Mouse (Mus musculus): ENCODE measurements around the gene Nfia.

The Nfia gene

DNA sequence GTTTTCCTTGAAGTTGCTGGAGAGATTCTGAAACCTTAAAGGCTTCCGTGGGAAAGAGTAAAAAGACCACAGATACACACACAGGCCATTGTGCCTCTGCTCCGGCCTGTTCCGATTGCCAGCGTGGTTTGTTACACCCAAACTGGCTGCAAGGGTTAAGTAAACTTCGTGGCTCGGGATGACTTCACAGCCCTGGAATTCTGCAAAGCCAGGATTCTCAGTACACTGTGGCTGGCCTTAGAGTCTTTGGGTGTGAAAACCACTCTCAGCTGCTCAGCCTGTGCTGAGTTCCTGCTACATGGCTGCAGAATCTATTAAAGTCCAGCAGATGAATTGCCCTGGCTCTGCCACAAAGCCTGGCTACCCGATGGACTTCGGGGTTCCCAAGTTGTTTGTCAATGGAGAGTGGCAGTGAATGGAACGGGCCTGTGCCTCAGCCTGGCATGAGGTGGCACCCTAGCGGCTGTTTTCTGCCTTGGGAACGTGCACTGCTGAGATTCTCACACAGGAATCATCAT is 231.6 kb downstream of the Nfia start:
- DNase-seq (ENCODE audit: low spot score in 2 of 2), result peak; percentile 33 to 66

DNA sequence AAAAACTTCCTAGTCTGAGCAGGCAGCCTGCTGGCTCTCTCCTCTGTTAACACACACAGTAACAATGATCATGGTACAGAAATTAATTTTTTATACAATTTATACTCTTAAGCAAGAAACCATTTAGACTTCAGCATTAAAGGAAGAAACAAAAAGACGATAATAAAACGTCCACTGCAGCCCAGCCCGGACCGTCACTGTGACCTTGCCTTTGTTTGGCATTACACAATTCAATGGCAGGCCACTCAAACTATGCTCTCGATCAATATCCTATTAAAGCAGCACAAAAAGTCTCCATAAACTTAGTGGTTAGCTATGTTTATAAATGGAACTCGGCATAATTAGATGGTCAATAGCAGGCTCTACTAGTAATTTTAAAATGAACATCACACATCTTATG is 232.5 kb downstream of the Nfia start:
- no peak for DNase-seq (ENCODE audit: low spot score in 2 of 2)

DNA sequence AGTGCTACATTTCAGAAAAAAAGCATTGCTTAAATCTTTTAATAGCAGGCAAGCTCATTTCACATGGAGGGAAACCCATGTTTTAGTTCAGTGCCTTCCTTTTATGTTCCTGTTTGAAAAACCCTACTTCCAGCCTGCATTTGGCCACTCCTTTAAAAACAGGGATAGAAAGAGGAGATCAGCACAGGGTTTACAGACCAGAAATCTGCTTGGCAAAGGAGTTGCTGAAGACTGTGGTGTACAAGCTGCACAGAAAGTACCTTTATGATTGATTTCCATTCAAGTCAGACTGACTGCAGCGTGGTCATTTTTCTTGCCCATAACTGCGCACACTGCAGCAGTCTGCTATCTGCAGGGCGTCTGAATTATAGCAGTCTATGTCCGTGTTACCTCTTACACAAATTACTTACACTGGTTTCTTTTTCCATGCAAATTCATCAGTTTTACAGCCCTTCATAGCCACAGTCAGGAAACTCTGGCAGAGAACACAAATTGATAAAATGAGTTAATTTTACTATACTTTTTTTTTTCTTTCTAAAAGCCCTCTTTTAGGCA is 236.4 kb downstream of the Nfia start:
- DNase-seq (ENCODE audit: low spot score in 2 of 2), result no peak

DNA sequence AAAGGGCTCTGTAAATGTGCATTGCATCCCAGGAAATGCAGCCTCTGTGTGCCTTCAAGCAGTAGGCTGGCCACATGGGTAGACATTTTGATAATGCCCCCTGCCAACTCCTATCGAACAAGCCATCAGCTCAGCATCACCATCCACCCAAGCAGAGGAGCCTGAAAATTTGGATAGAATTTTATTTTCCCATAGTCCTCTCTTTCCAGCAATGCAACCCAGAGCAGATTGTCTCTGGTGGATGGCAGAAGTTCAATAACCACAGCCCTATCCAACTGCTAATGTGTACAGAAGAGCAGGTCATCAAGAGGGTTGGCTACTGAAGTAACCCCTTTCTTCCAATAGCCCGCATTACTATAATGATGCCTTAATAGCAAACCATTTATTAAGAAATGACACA is 237.4 kb downstream of the Nfia start:
- no peak for DNase-seq (ENCODE audit: low spot score in 2 of 2)

DNA sequence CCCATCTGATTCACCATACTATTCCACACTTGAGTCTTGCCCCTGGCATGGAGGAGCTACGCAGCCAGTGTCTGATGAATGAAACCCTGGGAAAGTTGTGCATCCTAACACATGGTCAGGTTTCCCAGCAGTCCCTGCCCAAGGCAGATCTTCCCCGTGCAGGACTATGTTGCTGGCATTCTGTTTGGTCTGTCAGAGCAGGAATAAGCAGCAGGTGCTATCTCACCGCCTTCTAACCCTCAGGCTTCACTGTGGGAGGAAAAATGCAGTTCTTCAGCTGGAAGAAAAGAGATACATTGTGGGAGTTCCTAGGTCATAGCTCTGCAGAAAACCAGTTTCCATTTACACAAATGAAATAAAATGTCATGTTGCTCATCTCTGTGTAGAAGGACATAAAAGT is 247.3 kb downstream of the Nfia start:
- DNase-seq (ENCODE audit: low spot score in 2 of 2), result no peak

DNA sequence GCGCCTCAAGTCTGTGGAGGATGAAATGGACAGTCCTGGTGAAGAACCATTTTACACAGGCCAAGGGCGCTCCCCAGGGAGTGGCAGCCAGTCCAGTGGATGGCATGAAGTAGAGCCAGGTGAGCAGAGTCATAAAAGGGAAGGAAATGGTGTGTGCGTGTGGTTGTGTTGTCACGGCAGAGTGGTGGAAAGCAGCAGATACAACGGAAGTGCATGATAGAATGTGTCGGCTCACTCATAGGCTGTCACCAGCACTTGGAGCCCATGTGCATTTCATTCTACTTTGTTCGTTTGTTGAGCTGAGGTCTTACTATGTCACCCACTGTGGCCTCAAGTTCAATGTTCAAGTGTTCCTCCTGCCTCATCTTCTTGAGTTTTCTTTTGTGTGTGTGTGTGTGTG is 248.3 kb downstream of the Nfia start:
- no peak for DNase-seq (ENCODE audit: low spot score in 2 of 2)

DNA sequence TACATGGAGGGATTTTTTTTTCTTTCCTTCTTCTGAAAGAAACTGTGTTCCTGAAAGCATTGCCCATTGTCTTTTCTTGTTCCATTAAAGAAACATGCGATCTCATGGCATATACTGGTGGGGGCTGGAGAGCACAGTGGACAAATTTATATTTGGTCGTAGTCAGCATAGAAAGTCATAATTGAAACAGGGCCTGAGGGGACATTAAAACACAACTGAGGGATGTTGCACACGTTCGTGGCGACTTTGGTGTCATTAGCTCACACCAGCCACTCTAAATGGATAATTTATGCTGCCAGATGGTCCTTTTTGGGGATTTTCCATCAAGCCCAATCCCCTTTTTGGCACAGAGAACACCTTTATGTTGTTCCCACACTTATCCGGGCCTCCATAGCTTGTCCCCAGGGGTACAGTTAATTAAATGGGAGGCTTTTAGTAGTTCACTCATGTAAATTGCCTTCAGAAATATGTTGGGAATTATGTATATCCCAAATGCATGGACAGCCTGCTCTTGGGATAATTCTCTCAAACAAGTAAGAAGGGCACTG is 250.8 kb downstream of the Nfia start:
- DNase-seq (ENCODE audit: low spot score in 2 of 2), result no peak

DNA sequence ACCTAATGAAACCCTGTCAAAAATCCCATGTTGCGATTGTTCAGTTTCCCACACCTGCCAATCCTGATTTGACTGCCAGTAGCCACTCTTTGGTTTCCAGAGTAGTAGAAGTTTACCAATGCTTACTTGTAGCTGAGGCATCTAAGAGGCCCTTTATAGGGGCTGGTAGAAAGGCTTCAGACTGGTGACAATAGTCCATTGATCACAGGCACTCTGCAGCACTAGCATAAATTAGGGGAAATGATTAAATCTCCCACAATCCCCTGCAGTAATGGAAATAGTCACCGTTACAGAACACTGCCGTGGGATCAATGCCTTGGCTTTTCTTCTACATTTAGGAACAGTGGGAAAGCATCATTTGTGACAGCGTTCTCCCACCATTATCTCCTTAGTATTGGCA is 254.9 kb downstream of the Nfia start:
- DNase-seq (ENCODE audit: low spot score in 2 of 2), result no peak

DNA sequence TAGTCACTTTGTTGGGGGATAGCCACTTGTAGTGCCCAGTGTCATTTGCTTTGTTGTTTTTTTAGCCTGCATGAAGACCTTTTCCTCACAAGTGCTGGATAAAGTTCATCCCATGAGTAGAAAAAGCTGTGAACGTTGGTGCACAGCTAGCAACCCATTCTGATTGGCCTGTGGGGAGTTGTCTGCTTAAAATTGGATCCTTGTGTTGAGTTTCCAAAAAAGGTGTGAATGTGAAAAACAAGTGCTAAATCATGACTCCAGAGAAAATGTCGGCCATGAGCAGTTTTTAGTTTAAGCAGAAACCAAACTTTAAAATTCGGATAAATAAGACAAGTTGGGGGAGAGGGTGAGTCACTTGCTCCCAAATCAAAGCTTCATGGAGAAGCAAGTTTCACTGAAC is 259.3 kb downstream of the Nfia start:
- DNase-seq (ENCODE audit: low spot score in 2 of 2), result peak; percentile 24 to 40

DNA sequence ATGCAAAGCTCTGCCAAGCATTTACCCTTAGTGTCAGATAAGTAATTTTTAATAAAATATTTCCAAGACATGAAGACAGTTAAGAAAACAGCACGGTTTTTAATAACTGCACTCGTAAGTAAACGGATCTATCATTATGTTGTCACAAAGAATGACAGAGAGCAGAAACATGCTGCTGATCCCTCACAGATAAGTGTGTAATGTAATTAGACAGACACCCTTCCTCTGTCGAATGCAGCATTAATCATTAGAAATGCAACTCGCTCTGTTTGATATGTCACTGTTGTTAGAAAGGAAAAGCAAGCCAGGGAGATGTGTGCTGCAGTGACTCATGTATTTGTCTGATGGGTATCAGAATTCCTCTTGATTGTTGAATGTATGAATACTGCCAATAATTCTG is 259.8 kb downstream of the Nfia start:
- DNase-seq (ENCODE audit: low spot score in 2 of 2), result no peak

DNA sequence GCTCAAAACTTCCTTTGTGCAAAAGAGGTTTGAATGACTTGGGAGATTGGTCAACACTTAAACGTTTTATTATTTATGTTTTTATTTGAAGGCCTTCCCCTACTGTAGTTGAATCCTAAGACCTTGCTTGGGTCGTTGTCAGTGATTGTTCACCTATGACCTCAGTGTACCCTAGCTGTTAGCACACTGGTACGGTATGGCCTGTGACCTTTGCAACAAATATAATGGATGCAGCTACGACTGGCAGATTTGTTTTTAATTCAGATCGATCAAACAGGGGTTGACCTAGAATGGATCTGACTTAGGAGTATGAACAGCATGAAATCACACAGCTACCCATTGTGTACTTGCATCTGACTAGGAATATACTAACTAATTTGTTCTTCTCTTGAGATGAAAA is 266.6 kb downstream of the Nfia start:
- DNase-seq (ENCODE audit: low spot score in 2 of 2), result no peak

DNA sequence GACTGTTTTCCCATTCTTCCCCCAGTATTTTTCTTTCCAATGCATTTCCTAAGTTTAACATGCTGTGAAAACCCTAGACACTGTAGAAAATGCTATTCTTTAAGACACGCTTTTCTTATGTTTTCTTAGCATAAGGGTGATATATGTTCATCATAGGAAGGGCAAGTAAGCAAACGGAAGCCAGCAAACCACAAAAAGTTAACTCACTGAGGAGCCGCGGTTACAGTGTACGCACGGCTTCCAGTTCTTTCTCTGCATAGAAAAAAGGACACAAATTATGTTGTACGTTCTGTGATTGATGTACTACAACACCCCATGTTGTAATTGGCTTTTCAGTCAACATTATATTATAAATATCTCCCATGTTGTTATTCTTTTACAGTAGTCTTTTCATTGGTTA is 267.6 kb downstream of the Nfia start:
- no peak for DNase-seq (ENCODE audit: low spot score in 2 of 2)

DNA sequence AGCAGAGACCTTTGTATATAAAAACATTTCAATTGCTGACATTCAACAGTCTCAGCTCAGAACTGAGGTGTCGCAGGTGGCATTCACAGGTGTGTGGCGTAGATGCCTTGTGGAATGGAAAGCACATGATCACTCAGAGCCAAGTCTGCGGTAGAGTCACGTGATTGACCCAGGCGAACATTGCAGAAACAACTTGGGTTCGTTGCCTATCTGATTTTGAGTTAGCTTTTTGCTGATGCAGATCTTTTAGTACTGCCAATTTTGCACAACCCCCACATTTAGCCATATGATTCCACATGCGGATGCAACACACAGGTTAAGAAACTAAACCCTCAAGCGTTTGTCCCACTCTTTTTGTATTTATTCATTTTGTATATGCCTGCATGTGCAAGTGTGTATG is 272.1 kb downstream of the Nfia start:
- no peak for DNase-seq (ENCODE audit: low spot score in 2 of 2)

DNA sequence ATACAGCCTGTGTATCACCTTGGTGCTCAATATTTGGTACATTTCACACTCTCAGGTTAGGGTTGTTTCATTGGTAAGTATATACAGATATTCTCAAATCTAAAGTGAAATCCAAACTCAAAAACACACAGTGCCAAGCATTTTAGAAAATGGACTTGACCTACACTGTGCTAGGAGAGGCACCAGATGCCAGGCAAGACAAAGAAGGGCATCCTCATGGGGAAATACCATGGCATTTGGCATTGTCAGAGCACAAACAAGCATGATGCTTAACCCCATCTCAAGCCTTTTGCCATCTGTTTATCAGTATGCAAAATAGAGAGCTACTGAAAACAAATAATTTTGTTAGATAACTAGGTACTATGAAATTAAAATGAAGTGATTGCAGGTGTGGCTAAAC is 274.8 kb downstream of the Nfia start:
- no peak for DNase-seq (ENCODE audit: low spot score in 2 of 2)

DNA sequence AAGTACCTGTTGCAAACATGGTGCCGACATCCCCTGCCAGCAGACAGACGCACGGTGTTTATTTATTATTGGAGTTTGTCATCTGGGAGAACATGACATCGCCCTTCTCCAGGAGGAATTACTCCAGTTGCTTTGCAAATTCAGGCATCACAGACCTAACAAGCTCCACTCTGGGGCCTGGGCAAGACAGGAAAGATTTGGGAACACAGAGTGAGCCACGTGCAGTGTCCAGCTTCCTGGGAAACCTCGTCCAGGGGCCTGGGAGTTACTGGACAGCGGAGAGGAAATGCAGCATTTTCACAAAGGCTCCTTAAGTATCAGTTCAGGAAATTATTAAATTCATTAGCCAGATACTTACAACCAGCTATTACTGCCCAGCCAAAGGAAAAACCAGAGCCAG is 277.1 kb downstream of the Nfia start:
- DNase-seq (ENCODE audit: low spot score in 2 of 2), result no peak

DNA sequence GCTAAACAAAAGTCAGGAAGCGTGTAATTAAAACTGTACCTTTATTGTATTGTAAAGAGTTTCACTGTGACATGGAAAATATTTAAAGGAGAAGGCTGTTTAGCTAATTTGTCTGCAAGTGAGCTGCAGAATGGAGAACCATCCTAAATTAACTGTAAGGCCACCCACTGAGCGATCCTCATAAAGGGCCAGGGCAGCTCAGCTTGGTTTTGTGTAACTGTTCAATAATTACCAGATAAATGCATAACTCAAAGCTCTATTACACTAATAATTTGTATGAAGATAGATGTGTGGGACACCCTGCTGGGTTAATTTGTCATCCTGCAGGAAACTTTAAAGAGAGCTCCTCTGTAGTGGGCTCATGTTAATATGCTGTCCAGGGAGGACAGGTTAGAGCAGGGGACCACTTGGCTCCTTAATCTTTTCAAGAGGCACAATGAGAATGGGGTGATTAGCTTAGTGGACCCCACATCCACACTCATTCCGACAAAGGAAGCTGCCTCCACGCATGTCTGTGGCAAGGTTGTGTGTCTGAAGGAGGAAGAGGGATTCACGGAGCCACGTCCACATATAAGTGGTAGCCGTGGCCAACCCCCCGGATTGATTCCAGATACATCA is 277.6 kb downstream of the Nfia start:
- no peak for DNase-seq (ENCODE audit: low spot score in 2 of 2)

DNA sequence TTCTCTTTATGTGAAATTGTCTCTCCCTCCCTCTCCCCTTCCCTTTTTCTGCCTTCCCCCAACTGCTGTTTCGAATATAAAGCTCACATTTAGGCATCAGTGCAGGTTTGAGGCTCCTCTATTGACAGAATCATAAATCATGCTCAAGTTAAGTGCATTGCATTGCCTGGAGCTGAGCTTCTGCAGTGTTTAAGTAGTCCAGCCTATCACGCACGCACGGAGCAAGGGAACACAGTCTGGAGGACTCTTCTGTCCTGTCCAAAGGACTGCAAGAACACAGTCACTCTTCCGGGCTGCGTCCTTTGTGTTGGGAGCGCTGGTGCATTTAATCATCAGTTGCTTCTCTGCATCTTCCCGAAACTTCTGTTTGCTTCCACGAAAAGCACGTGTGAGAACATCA is 278.2 kb downstream of the Nfia start:
- DNase-seq (ENCODE audit: low spot score in 2 of 2), result no peak

DNA sequence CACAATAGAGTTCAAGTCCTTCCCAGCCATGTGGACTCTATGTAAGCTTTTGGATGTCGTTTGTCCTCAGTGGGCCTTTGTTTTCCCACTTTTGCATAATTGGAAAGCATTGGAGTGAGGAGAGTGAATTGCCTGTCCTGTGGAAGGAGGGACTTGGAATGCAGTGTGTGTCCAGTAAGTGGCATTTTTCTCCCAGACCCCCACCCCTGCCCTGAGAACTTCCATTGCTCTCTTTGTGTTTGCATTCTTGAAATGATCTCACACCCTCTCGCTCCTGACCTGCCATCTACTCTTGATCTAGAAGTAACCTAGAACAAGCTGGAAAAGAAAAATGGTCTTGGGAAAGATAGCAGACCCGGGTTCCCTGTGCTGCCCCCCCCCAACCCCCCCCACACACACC is 278.8 kb downstream of the Nfia start:
- DNase-seq (ENCODE audit: low spot score in 2 of 2), result no peak

DNA sequence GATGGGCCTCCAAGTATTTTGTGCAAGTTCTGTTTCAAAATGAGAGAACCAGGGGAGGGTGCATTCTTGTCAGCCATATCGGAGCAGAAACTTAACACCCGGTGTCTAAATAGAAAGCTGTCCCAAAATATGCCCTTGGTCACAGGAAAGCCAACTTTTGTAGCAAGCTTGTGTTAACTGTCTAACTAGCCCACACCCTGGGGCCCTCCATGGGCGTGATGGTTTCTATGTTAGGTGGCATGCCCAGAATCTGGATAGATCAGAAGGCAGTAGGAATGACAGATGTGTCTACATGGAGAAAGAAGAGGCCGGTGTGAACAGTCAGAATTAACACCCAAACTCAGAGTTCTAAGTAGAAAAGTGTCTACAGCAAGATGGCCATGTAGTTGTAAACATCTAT is 282.5 kb downstream of the Nfia start:
- DNase-seq (ENCODE audit: low spot score in 2 of 2), result no peak

DNA sequence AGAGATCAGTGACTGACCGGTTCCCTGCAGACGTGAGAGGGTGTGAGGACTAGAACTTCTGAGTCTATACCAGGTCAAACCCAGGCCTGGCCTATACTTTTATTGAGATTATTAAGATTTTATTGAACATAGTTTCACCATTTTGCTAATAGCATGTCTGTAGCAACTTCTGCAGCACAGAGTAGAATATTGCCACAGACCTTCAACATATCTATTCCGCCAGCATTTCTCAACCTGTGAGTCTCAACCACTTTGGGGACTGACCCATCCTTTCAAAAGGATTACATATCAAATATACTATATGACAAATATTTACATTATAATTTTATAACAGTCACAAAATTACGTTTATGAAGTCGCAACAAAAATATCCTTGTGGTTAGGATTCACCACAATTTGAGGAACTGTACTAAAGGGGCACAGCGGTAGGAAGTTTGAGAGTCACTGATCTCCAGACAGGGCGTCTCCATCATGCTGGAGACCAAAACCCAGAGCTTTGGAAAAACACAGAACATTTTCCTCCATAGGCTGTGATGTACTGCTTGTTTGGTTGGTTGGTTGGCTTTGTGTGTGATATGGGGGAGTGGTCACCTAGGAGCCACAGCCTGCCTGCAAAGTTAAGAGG is 284.0 kb downstream of the Nfia start:
- DNase-seq (ENCODE audit: low spot score in 2 of 2), result no peak

DNA sequence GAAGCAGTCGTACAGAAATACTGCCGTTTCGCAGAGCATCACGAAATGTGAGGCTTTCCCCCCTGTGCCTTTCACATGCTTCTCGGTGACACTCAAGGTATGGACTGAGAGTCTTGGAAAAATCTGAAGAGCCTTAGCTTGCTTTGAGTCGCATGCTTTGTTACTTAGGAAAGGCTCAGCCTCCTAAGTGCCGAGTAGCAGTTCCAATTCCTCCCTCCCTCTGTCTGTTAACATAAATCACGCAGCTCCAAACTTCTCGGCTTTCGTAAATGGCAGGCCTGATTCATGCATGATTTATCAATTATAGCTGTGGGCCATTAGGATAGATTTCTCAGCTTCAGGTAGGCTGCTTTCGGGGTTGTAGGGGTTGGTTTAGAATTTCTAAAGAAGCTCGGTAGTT is 284.7 kb downstream of the Nfia start:
- DNase-seq (ENCODE audit: low spot score in 2 of 2), result no peak

DNA sequence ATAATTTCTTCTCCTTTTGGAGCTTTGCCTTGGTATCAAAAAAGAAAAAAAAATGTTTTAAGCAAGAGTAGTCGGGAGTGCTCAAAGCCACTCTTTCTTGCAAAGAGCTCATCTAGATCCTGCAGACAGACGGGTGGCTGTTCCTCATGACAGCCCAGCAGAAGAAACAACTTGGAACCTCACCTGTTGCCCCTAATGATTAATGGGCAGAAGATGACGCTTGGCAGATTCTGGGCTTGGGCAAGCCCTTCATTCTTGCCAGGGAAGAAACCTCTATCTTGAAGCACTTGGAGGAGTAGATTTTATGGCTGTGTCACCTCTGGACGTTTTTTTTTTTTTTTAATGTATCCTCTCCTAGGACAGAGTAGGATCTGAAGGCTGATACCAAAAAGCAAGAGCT is 285.2 kb downstream of the Nfia start:
- no peak for DNase-seq (ENCODE audit: low spot score in 2 of 2)

DNA sequence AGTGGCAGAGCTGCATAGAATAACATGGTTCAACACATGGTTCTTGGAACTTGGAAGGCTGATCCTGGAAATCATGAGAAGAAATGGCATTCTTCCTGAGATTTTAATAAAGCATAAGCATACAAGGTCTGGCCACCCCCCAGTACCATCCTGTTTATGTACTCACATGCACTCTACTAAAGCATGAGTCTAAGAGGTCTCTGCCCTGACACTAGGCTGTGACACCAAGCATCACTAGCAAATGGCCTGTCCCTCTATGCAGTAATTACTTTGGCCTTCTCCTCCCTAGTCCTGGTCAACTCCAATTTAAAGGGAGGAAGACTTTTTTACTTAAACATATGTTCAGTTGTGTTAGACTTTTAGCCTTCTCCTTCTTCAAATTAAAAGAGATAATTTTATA is 285.6 kb downstream of the Nfia start:
- DNase-seq (ENCODE audit: low spot score in 2 of 2), result no peak

Measured in frontal cortex, postnatal 36 days (tissue).